Mouse (Mus musculus): ENCODE measurements around the gene Prss27. TPM values are rescaled to one million over a fixed set of nuclear protein-coding genes. Genes with fewer than 3 reads are reported as not detected.

Prss27 gene
- polyA plus RNA-seq, 1 experiment from 2014 or later: 0.18 TPM

DNA sequence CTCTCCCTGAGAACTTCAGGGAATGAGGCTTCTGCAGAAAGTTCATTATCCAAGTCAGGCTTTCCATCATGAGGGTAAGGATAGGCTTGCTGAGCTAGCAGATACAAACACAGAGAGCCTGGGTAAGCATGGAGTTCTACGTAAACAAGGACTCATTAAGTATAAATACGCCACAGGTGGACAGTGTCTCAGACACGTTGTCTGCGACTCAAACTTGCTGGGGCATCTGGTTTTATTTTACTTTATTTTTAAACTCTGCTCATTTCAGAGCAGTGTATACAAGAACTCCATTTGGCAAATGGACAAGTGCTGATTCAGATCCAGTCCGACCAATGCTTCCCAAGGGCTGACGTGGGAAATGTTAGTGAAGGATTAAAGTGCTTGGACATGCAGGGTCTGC, 17.2 kb upstream of the Prss27 start:
- peak; percentile 20; the same call in 1 of the 2 replicates for ATAC-seq
- H3K36me3 ChIP-seq (ENCODE audit: control insufficient read depth, insufficient read depth): no peaks in the 10 kb centered on the region

DNA sequence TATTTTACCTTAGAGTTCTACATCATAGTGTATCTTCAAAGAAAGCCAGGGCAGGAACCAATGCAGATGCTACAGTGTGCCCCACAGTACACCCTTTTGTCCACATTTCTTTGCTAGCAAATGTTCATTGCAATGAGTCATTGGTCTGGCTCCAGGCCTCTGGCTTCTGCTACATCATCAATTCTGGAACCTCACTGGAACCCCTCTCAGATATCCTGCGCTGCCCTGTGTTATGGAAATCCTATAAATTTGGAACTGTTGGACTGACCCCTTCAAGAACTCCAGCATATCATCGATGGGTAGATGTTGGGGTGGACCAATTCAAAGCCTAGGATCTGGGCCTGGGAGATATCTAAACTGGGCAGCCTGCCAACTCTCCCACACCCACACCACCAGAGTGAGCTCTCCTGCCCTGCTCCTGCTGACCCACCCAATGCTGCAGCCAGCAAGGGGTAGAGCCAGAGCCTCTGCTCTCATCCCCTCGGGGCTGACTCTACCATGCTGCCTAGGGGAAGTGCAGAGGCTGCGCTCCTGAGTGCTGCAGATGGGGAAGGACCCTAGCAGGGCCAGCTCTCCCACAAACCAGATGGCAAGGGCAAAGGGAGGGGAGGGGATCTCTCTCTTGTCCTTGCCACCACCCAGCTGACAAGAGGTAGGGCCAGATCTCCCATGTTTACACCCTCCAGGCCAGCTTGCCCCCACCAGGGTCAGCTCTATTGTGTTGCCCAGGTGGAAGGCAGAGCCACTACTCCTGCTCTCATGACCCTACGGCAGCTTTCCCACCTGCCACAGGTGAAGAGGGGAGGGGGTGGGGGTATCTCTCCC, 16.4 kb upstream of the Prss27 start:
- H3K27me3 ChIP-seq (replicated peaks; ENCODE audit: control insufficient read depth, insufficient read depth, low read length): no peaks in the 10 kb centered on the region
- peak; percentile 41 for ATAC-seq
- H3K4me3 ChIP-seq (ENCODE audit: low read depth, low read length): no peak overlapping the region
- no peak overlapping the region for H3K27ac ChIP-seq (ENCODE audit: low read depth, low read length)
- TF ChIP-seq CTCF (IDR thresholded peaks at IDR 0.05; ENCODE audit: low read depth): peak; percentile 21; the same call in 1 of the 2 replicates
- no peaks in the 10 kb centered on the region for H3K4me1 ChIP-seq (replicated peaks; ENCODE audit: control insufficient read depth, insufficient read depth, low read length)
- H3K9ac ChIP-seq (ENCODE audit: low read depth, low read length): no peak overlapping the region; the same call in 1 of the 2 replicates
- WGBS: 46% methylated on average over 5 of the region's 5 CpGs
- no peak overlapping the region for H3K4me2 ChIP-seq (replicated peaks; ENCODE audit: low read depth)
- H3K9me3 ChIP-seq (ENCODE audit: control insufficient read depth): no peaks in the 10 kb centered on the region
- no peaks in the 10 kb centered on the region for H3K36me3 ChIP-seq (ENCODE audit: control insufficient read depth, insufficient read depth)

More for the DNA sequence above, 17.2 kb upstream of the Prss27 start:
- Histone ChIP-seq H3K9me3 (ENCODE audit: control insufficient read depth) (no peaks in the 10 kb centered on the region), H3K27me3 (replicated peaks; ENCODE audit: control insufficient read depth, insufficient read depth, low read length) (no peaks in the 10 kb centered on the region), H3K4me1 (replicated peaks; ENCODE audit: control insufficient read depth, insufficient read depth, low read length) (no peaks in the 10 kb centered on the region), H3K9ac (ENCODE audit: low read depth, low read length) (no peak overlapping the region), H3K4me2 (replicated peaks; ENCODE audit: low read depth) (no peak overlapping the region), H3K27ac (ENCODE audit: low read depth, low read length) (no peak overlapping the region), H3K4me3 (ENCODE audit: low read depth, low read length) (no peak overlapping the region)
- WGBS: 59% methylated on average over 6 of the region's 6 CpGs
- no peak for TF ChIP-seq CTCF (IDR thresholded peaks at IDR 0.05; ENCODE audit: low read depth)

DNA sequence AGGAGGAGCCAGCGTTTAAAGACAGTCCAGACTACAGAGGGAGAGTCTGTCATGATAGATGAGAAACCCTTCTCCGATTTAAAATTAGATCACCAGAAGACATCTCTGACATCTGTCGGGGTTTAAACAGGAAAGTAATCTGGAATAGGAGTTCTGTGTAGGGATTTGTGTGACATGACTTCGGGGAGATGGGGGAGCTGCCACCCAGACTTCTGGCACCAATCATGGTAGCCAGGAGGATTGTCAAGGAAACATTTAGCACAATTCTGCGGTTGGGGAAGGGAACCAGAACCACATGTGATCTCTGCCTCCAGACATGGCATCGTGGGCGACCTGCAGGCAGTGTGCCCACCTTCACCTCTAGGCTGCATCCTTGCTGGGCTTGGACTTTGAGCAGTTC, 8.5 kb upstream of the Prss27 start:
- no peak for TF ChIP-seq CTCF (IDR thresholded peaks at IDR 0.05; ENCODE audit: low read depth)
- no peak overlapping the region for H3K27ac ChIP-seq (ENCODE audit: low read depth, low read length)
- WGBS: 78% methylated on average over 7 of the region's 7 CpGs

DNA sequence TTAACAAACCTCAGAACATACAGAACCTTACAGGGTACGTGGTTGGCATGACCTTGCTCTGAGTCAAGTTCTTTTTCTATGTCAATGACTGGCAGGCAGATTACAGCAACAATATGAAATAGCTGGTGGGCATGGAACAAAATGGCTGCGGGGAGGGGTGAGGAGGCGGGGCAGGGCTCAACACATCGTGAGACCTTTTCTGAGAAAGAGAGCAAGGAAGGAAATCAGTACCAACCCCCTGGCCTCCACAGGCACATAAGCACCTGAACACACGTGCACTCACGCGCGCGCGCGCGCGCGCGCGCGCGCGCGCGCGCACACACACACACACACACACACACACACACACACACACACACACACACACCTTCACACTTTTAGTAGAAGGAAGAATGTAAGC, 7.4 kb upstream of the Prss27 start:
- no peaks in the 10 kb centered on the region for H3K9me3 ChIP-seq (ENCODE audit: control insufficient read depth)
- H3K4me3 ChIP-seq (ENCODE audit: low read depth, low read length): no peak overlapping the region
- no peaks in the 10 kb centered on the region for H3K27me3 ChIP-seq (replicated peaks; ENCODE audit: control insufficient read depth, insufficient read depth, low read length)
- no peak overlapping the region for H3K27ac ChIP-seq (ENCODE audit: low read depth, low read length)
- H3K36me3 ChIP-seq (ENCODE audit: control insufficient read depth, insufficient read depth): no peaks in the 10 kb centered on the region
- no peak for ATAC-seq
- no peak for TF ChIP-seq CTCF (IDR thresholded peaks at IDR 0.05; ENCODE audit: low read depth)
- 72% methylated on average over 22 of the region's 22 CpGs for WGBS
- H3K4me2 ChIP-seq (replicated peaks; ENCODE audit: low read depth): no peak overlapping the region
- H3K9ac ChIP-seq (ENCODE audit: low read depth, low read length): no peak overlapping the region
- no peaks in the 10 kb centered on the region for H3K4me1 ChIP-seq (replicated peaks; ENCODE audit: control insufficient read depth, insufficient read depth, low read length)

More for the DNA sequence above, 8.5 kb upstream of the Prss27 start:
- Histone ChIP-seq H3K9ac (ENCODE audit: low read depth, low read length) (no peak overlapping the region), H3K4me1 (replicated peaks; ENCODE audit: control insufficient read depth, insufficient read depth, low read length) (no peaks in the 10 kb centered on the region), H3K9me3 (ENCODE audit: control insufficient read depth) (no peaks in the 10 kb centered on the region), H3K4me2 (replicated peaks; ENCODE audit: low read depth) (no peak overlapping the region), H3K4me3 (ENCODE audit: low read depth, low read length) (no peak overlapping the region), H3K36me3 (ENCODE audit: control insufficient read depth, insufficient read depth) (no peaks in the 10 kb centered on the region), H3K27me3 (replicated peaks; ENCODE audit: control insufficient read depth, insufficient read depth, low read length) (no peaks in the 10 kb centered on the region)
- ATAC-seq: no peak

DNA sequence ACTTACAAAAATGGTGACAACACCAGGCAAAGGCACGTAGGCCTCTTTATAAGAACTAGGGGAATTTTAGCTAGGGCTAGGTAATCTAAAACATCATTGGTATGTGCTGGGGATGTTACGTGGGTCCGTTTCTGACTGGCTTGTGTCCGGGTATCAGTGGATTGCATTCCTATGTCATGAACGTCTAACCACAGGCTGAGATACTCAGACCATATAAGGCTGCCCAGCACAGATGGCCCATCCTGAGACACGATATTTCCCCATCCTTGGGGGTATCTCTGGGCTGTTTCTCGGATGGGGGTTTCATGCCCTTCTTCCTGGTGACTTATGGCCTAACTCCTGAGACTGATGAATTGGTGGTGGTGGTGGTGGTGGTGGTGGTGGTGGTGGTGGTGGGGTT, 2.9 kb upstream of the Prss27 start:
- ATAC-seq: no peak
- no peak overlapping the region for H3K4me3 ChIP-seq (ENCODE audit: low read depth, low read length)
- no peaks in the 10 kb centered on the region for H3K9me3 ChIP-seq (ENCODE audit: control insufficient read depth)
- no peak for TF ChIP-seq CTCF (IDR thresholded peaks at IDR 0.05; ENCODE audit: low read depth)
- no peak overlapping the region for H3K4me2 ChIP-seq (replicated peaks; ENCODE audit: low read depth)
- no peak overlapping the region for H3K27ac ChIP-seq (ENCODE audit: low read depth, low read length)
- H3K36me3 ChIP-seq (ENCODE audit: control insufficient read depth, insufficient read depth): no peaks in the 10 kb centered on the region
- H3K27me3 ChIP-seq (replicated peaks; ENCODE audit: control insufficient read depth, insufficient read depth, low read length): no peaks in the 10 kb centered on the region
- WGBS: 76% methylated on average over 7 of the region's 7 CpGs
- no peaks in the 10 kb centered on the region for H3K4me1 ChIP-seq (replicated peaks; ENCODE audit: control insufficient read depth, insufficient read depth, low read length)
- no peak overlapping the region for H3K9ac ChIP-seq (ENCODE audit: low read depth, low read length)

DNA sequence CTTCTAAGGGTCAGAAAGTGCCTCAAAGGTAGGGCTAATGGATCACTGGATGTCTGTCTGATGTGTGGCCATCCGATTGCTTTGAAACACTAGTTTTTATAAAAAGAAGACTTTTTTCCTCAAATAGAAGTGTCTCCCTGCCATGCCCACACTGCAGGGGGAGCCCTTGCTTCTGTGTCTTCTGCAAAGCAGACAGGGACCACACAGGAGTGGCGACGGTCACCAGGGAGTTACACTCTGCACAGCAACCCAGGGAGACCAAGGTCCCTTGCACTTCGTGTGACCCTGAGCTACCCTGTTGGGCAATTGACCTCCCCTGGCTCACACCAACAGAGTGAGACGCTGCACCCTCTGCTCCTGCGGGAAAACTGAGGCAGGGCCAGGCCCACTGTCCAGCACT, 990 bp upstream of the Prss27 start:
- ATAC-seq: peak; percentile 64
- Histone ChIP-seq H3K4me3 (ENCODE audit: low read depth, low read length) (no peak overlapping the region), H3K9me3 (ENCODE audit: control insufficient read depth) (no peaks in the 10 kb centered on the region), H3K27ac (ENCODE audit: low read depth, low read length) (peak overlapping the region; percentile 78), H3K27me3 (replicated peaks; ENCODE audit: control insufficient read depth, insufficient read depth, low read length) (no peaks in the 10 kb centered on the region), H3K36me3 (ENCODE audit: control insufficient read depth, insufficient read depth) (no peaks in the 10 kb centered on the region), H3K4me1 (replicated peaks; ENCODE audit: control insufficient read depth, insufficient read depth, low read length) (no peaks in the 10 kb centered on the region), H3K4me2 (replicated peaks; ENCODE audit: low read depth) (no peak overlapping the region; the same call in 1 of the 2 replicates), H3K9ac (ENCODE audit: low read depth, low read length) (0 out of 2 replicates have a peak overlapping the region, but pooled peaks have one; percentile 27)
- TF ChIP-seq CTCF (IDR thresholded peaks at IDR 0.05; ENCODE audit: low read depth): peak; percentile 63
- 53% methylated on average over 6 of the region's 6 CpGs for WGBS
